Mouse (Mus musculus) heart, postnatal 14 days (tissue): ENCODE results near the gene Uty. TPM values are rescaled to one million over a fixed set of nuclear protein-coding genes. Genes with fewer than 3 reads are reported as not detected.

Source experiments
- DNase-seq, 2 experiments: peaks; one replicate each; pipeline ENCODE4 v3.0.0; 2021 to 2022
- intact Hi-C: fragments of 180-260 bp; cut with DNase I; formaldehyde crosslinking; loops from one replicate; pipeline ENCODE4 v1.15.1; 2025
- long read RNA-seq, 2 experiments: library from polyadenylated mRNA; stranded (forward); transcript quantifications; one replicate each; pipeline ENCODE4 v2.0.0; 2021
- total RNA-seq, 2 experiments: library from RNA; stranded (reverse); gene quantifications; 2 replicates each; pipeline ENCODE4 v1.2.3; 2021

Uty gene
- total RNA-seq: 10 to 100 TPM in 1 of 2 experiments, not detected in 1; 24.8 TPM
- long read RNA-seq, experiment 1, full-length matches to known transcripts: 8 of 26 reads
- long read RNA-seq, experiment 1, partial matches to known transcripts: 2 of 26 reads
- long read RNA-seq, experiment 1, other reads (novel, unspliced or antisense): 16 of 26 reads
- long read RNA-seq, experiment 2: 0 reads

GRCm38 (mm10) chrY:1245426-1245863 lies at the start of gene Uty:
TSS of gene Uty (minus strand) at chrY:1245759.
- intact Hi-C loops: no loop called here
- peak in 1 of 2 experiments; percentile 52 for DNase-seq

DNA sequence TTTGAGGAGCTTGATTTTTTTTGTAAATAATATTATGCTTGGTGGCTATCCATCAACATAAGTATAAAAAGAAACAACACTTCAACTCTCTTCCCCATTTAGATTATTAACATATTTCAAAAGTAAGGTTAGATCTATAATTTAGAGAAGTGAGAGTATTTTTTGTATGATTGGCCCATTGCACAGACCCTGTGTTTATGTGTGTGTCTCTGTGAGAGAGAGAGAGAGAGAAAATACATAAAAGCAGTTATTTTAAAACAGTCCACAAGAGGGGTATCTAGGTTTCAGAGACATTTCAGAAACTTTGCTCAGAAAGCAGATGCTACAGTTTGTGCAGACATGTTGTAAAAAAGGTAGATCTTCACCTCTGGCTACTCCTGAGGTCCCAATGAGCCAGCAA lies 48.1 kb upstream of the Uty start:
- DNase-seq: no peak
- intact Hi-C loops: no loop called here

DNA sequence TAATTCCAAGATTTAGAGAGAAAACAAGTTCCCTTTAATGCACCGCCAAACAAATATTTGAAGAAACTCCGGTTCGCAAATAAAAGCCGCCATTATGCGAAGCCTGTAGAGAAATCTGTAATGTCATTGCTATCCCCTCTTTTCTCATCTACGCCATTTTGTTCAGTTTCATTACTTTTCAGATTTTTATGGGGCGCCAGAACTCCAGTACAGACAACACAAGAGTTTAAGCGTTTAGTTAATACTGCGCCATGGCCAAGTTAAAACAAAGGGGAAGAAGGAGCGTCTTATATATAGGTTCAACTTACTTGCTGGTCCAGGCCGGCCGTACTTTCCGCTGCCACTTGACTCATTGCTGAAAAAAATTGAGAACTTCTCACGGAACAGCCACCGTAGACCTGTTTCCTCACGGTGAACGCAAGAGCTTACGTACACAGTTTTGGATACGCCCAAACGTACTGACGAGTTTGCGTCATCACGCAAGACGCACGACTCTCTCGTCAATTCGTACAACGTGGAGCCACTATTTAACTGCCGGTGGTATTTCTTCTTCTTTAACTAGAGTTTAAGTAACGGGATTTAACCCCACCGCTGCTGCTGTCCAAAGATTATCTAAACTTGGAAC lies 40.7 kb upstream of the Uty start, which contains the start of gene Ddx3y:
Gene Ddx3y (minus strand): TSS at position 459 of the 625 bp plus-strand sequence.
- intact Hi-C loops: no loop called here
- DNase-seq: peak in 1 of 2 experiments; percentile 61

DNA sequence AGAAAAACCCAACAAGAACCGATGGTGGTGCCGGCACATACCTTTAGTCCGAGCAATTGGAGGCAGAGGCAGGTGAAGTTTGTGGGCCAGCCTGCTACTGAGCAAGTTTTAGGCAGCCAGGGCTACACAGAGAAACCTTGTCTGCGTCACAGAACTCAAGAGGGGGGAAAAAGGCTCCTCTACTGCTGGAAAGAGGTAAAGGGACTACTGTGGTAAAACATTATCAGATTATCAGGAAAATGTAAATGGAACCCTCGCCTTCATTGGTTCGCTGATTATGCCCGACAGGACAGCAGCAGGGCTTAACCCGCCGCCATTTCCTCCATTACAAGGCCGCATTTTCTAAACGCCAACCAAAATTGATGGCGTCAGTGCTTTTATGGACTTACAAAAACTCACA lies 40.2 kb upstream of the Uty start:
- intact Hi-C loops: no loop called here
- peak in 1 of 2 experiments; percentile 7 for DNase-seq

DNA sequence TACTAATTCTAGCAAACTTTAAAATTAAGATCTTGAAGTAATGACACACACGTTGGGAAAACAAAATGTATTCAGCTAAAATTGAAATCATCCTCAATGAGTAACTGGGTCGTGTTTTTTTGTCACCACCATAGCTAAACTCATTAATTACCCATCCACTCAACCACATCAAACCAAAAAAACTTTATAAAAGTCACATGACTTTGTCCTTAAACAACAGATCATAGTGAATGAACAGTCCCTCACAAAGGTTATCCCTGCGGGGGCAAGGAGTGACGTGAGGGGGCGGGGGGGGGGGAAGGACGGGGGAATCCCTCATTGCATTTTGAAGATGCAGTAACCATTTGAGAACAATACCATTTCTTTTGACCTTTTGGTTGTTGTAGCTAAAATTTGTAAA lies 558 bp upstream of the Uty start:
- no peak for DNase-seq
- intact Hi-C loops: no loop called here

GRCm38 (mm10) chrY:1244940-1245339 lies 619 bp downstream of the Uty start:
- intact Hi-C loops: no loop called here
- DNase-seq: no peak

- DNase-seq: no peak
- intact Hi-C loops: no loop called here
Observed at GRCm38 (mm10) chrY:1244421-1244820, 1.1 kb downstream of the Uty start.

DNA sequence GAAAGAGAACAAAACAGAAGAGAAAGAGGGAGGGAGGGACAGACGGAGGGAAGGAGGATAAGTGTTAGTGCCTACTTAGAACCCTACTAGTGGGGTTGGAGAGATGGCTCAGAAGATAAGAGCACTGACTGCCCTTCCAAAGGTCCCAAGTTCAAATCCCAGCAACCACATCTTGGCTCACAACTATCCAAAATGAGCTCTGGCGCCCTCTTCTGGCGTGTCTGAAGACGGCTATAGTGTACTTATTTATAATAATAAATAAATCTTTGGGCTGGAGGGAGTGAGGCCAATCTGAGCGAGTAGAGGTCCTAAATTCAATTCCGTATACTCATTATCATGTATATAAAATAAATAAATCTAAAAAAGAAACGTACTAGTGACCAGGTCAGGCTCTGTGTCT lies 25.6 kb downstream of the Uty start:
- DNase-seq: no peak
- intact Hi-C loops: no loop called here

GRCm38 (mm10) chrY:1178476-1178875 lies 67.1 kb downstream of the Uty start:
- DNase-seq: no peak
- intact Hi-C loops: no loop called here

- DNase-seq: no peak
- intact Hi-C loops: no loop called here
Observed at GRCm38 (mm10) chrY:1163054-1163453, 82.5 kb downstream of the Uty start.

- DNase-seq: no peak
- intact Hi-C loops: no loop called here
Observed at GRCm38 (mm10) chrY:1116153-1116552, 129.4 kb downstream of the Uty start.

- no peak for DNase-seq
- intact Hi-C loops: no loop called here
Observed at GRCm38 (mm10) chrY:1114016-1114415, 131.5 kb downstream of the Uty start.

Other genes starting within 250 kb of the Uty start
- gene Eif2s3y, start 235.2 kb downstream of the Uty start, total RNA-seq: 10 to 100 TPM in 1 of 2 experiments, not detected in 1; 73.1 TPM
- gene Ddx3y, start 40.9 kb upstream of the Uty start, total RNA-seq: 10 to 100 TPM in 1 of 2 experiments, not detected in 1; 59.2 TPM
- not detected for gene Usp9y, start 214.0 kb upstream of the Uty start, total RNA-seq